Mouse (Mus musculus): ENCODE results near the gene Sorcs2.

Sorcs2 gene

DNA sequence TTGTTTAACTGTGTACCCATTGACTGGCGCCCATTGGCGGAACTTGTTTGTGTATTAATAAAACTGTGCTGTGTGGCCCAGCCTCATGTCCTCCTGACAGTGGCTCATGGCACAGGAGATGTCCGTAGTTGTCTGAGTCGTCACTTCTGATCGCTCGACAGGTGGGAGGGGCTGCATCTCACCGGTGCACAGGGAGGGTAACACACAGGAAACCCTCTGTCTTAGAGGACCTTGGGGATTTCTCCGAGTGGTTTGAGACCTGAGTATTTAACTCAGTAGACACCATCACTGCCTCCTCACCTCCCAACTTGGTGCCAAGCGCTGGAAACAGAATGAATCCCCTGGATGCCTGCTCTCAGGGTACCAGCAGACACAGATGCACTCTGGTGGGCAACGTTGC is 394.1 kb downstream of the Sorcs2 start:
- no peak for DNase-seq (ENCODE audit: low read depth, low spot score)

GRCm38 (mm10) chr5:35989986-35990735 is 407.8 kb downstream of the Sorcs2 start:
- no peak for DNase-seq (ENCODE audit: low read depth, low spot score)

DNA sequence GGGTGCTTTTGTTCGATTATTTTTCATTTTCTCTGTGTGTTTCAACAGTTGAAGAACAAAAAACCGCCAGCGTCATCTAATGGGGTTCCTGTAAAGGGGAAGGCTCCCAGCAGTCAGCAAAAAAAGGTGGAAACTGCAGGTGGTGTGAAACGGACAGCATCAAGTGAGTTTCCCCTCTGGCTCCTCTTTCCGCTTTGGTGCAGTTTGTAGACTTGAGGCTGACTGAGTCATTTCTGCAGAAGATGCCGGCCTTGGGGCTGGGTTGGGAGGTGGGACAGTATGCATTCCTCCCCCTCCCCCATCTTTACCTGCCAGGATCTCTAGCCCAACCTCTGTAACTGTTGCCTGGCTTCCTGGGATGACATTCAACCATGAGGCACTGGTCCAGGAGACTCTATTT is 408.4 kb downstream of the Sorcs2 start:
- no peak for DNase-seq (ENCODE audit: low read depth, low spot score)

GRCm38 (mm10) chr5:35988085-35988484 is 409.9 kb downstream of the Sorcs2 start:
- no peak for DNase-seq (ENCODE audit: low read depth, low spot score)

GRCm38 (mm10) chr5:35985611-35986010 is 412.3 kb downstream of the Sorcs2 start:
- no peak for DNase-seq (ENCODE audit: low read depth, low spot score)

- DNase-seq (ENCODE audit: low read depth, low spot score) = peak; percentile 46
Observed at GRCm38 (mm10) chr5:35981976-35982375, 416.0 kb downstream of the Sorcs2 start.

- no peak for DNase-seq (ENCODE audit: low read depth, low spot score)
Observed at GRCm38 (mm10) chr5:35981341-35981740, 416.6 kb downstream of the Sorcs2 start.

- no peak for DNase-seq (ENCODE audit: low read depth, low spot score)
Observed at GRCm38 (mm10) chr5:35980542-35980941, 417.4 kb downstream of the Sorcs2 start.

DNA sequence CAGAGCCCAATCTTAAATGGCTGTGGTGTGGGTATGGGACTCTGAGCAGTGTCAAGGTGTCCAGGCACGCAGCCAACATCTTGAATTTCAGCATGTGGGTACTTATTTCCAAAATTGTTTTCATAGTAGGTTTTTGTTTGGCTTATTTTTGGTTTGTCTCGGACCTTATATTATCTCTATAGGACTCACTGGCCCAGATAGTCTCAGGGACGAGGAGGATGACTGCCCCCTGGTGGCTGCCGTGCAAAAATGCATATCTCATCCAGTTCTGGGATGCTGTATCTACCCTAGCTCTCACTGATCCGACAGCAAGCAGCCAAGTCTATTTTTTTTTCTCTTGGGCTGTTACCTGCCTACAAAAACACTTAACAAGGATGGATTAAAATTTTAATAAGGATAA is 422.3 kb downstream of the Sorcs2 start:
- peak; percentile 64 for DNase-seq (ENCODE audit: low read depth, low spot score)

- DNase-seq (ENCODE audit: low read depth, low spot score) = no peak
Observed at GRCm38 (mm10) chr5:35974265-35974664, 423.7 kb downstream of the Sorcs2 start.

DNA sequence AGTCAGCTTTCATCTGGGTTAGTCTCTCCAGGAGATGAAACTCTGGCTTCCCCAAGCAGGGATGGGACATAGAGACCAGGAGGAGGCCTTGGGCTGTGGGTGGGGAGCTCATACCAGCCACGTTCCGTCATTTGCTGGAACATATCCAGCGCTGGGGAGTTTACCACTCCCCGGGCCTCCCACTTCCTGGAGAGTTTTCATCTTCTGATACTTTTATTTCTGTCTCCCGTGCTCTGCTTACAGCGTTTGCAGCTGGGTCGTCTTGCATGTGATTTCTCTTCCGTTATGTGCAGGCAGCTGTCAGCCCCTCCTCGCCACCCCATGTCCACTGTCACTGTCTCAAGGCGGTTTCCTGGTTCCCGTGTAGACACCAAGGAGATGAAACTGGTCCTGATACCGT is 424.1 kb downstream of the Sorcs2 start:
- peak; percentile 86 for DNase-seq (ENCODE audit: low read depth, low spot score)

GRCm38 (mm10) chr5:35972739-35973138 is 425.2 kb downstream of the Sorcs2 start:
- no peak for DNase-seq (ENCODE audit: low read depth, low spot score)

GRCm38 (mm10) chr5:35971841-35972578 is 425.9 kb downstream of the Sorcs2 start:
- peak; percentile 76 for DNase-seq (ENCODE audit: low read depth, low spot score)

DNA sequence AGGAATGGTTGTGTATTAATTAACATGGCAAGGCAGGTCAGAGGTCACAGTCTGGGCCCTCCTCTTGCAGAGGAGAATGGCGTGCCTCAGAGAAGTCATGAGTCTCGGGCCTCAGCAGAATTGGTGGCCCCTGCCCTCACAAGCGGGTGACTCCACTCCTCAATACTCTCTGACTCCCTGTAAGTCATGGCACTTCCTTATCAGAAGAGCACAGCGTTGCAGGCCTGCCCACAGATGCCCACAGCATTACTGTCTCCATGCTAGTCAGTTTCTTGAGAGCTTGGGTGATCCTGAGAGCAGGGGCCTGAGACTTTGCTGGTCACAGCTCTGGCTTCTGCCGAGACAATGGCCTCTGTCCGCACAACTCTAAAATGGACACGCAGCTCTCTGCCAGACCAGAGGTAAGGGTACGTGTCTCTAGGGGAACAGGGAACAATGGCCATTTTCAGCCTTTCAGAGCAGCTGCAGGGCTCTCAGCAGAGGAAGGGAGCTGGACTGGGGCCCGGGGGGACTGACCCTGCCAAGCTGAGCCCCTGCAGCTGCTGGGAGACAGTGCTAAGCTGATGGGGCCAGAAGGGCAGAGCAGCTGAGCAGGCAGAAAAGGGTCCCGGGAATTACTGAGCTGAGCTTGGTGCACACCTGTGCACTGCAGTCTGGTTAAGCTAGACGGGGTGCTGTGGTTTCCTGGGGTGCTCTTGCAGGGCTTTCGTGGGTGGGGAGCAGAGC is 427.4 kb downstream of the Sorcs2 start:
- DNase-seq (ENCODE audit: low read depth, low spot score) = no peak

GRCm38 (mm10) chr5:35969857-35970256 is 428.1 kb downstream of the Sorcs2 start:
- no peak for DNase-seq (ENCODE audit: low read depth, low spot score)

Data from skeletal muscle tissue, adult 2 months (tissue).